Comparison of ENCODE assay signal across 1 mouse cellular context in the genomic region with DNA sequence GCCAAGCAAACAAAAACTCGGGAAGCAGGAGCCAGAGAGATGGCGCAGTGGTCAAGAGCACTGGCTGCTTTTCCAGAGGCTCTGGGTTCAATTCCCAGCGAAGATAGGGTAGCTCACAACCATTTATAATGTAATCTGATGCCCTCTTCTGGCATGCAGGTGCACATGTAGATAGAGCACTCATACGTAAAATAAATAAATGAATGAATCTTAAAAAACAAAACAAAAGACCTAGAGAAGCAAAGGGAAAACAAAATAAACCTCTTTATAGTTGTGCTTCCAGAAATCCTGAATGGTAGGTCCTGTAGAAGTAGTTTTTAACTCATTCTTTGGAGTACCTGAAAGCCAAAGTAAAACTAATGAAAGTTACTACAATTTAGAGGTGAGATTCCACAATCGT.
TF ChIP-seq lines count a peak whose summit lies in the region.

No protein-coding gene starts in this region.

TF ChIP-seq in CH12.LX, 34 proteins besides CTCF, POLR2A, EP300 and RAD21:
- TF ChIP-seq E2F4 (IDR thresholded peaks at IDR 0.05; ENCODE audit: insufficient replicate concordance, low read depth, low read length) (no peak), CHD2 (IDR thresholded peaks at IDR 0.05; ENCODE audit: low read length) (no peak), MAZ (IDR thresholded peaks at IDR 0.05; ENCODE audit: low read depth, low read length) (no peak), ZKSCAN1 (IDR thresholded peaks at IDR 0.05; ENCODE audit: borderline replicate concordance, low read depth, low read length) (no peak), PAX5 (IDR thresholded peaks at IDR 0.05; ENCODE audit: low read length) (no peak), USF2 (conservative IDR thresholded peaks at IDR 0.05; ENCODE audit: low read depth, low read length) (no peak), ZNF384 (IDR thresholded peaks at IDR 0.05; ENCODE audit: low read depth, low read length) (no peak), NRF1 (IDR thresholded peaks at IDR 0.05; ENCODE audit: low read depth, low read length) (no peak), POLR2AphosphoS2 (IDR thresholded peaks at IDR 0.05; ENCODE audit: low read depth, low read length) (no peak)
TF ChIP-seq in CH12.LX: peak in this region for 0.
